Mouse (Mus musculus) spleen, adult 2 months (tissue): ENCODE results near the gene Wdr62. TPM values are rescaled to one million over a fixed set of nuclear protein-coding genes. Genes with fewer than 3 reads are reported as not detected.
"Not testable (repeated sequence)": the region's sequence is repeated elsewhere in the genome, so short reads cannot be mapped to it uniquely, and the experiment has no call there.

ENCODE experiments used
- DNase-seq, 2 experiments: peaks; one replicate each; pipeline versions ENCODE4 v3.0.0 to v3.0.0-alpha.2; 2012 to 2021; ENCODE audit warnings: low spot score in 2 of 2, low read depth in 1 of 2
- H3K27ac ChIP-seq: fragments of 200-500 bp; 2 replicates; pipeline ENCODE4 v1.5.1; 2012; ENCODE audit warnings: low read length, inconsistent platforms; ENCODE audit not compliant: insufficient read depth
- H3K27me3 ChIP-seq: fragments of 200-500 bp; 2 replicates; pipeline ENCODE4 v1.6.1; 2012; ENCODE audit warnings: mild to moderate bottlenecking, moderate library complexity, low read length, inconsistent platforms; ENCODE audit not compliant: control insufficient read depth, insufficient read depth
- H3K36me3 ChIP-seq: fragments of 200-500 bp; 2 replicates; pipeline ENCODE4 v1.6.1; 2012; ENCODE audit warnings: mild to moderate bottlenecking, low read length, inconsistent platforms; ENCODE audit not compliant: control insufficient read depth, insufficient read depth
- H3K4me1 ChIP-seq: fragments of 200-500 bp; 2 replicates; pipeline ENCODE4 v1.6.1; 2011; ENCODE audit warnings: inconsistent platforms; ENCODE audit not compliant: control insufficient read depth, insufficient read depth, insufficient read length
- H3K4me3 ChIP-seq: fragments of 200-500 bp; 2 replicates; pipeline ENCODE4 v1.5.1; 2011; ENCODE audit warnings: mild to moderate bottlenecking, inconsistent platforms; ENCODE audit not compliant: insufficient read depth, insufficient read length; ENCODE audit errors: extremely low read depth
- CTCF ChIP-seq: fragments of 200-500 bp; IDR thresholded peaks from 2 replicates; pipeline ENCODE4 v1.5.1; 2011; ENCODE audit warnings: mild to moderate bottlenecking, inconsistent platforms; ENCODE audit not compliant: insufficient read depth, insufficient read length, insufficient replicate concordance; ENCODE audit errors: extremely low read depth
- POLR2A ChIP-seq: fragments of 200-500 bp; IDR thresholded peaks from 2 replicates; pipeline ENCODE4 v1.6.1; 2011; ENCODE audit warnings: low read depth, low read length, inconsistent platforms
- WGBS: fragments of 180-500 bp; shearing (Covaris S2); methylation state at CpG from one replicate; pipeline ENCODE4 v1.1.7; 2018; 5-methylcytosine and 5-hydroxymethylcytosine counted together
- polyA plus RNA-seq: library from polyadenylated mRNA; depleted of rRNA; stranded (reverse); fragments of >200 nt; gene quantifications from 2 replicates; pipeline ENCODE4 v1.2.3, GENCODE M21; 2012

Wdr62 gene
- polyA plus RNA-seq, 1 experiment = 15.7 TPM

DNA sequence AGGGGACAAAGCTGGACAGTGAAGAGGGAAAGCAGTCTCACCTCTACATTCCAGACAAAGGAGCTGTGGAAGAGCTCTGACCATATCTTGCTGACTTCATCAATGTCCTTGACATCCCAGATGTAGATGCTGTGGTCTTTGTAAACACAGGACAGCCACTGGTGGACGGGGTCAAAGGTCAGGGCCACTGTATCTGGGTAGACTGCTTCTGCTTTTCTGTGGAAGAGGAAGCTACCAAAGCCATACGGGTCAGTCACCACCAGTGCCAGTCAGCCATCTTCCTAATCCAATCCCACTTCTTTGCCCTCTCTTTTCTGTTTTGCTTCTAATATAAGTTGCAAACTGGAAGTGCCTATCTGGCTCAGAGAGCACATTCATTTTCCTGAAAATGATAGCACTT, 15.2 kb downstream of the Wdr62 start:
- TF ChIP-seq POLR2A (no peak), CTCF (no peak)
- 0 out of 2 replicates have a peak, but pooled peaks cover 1% of the 10 kb centered on the region for H3K36me3 ChIP-seq

DNA sequence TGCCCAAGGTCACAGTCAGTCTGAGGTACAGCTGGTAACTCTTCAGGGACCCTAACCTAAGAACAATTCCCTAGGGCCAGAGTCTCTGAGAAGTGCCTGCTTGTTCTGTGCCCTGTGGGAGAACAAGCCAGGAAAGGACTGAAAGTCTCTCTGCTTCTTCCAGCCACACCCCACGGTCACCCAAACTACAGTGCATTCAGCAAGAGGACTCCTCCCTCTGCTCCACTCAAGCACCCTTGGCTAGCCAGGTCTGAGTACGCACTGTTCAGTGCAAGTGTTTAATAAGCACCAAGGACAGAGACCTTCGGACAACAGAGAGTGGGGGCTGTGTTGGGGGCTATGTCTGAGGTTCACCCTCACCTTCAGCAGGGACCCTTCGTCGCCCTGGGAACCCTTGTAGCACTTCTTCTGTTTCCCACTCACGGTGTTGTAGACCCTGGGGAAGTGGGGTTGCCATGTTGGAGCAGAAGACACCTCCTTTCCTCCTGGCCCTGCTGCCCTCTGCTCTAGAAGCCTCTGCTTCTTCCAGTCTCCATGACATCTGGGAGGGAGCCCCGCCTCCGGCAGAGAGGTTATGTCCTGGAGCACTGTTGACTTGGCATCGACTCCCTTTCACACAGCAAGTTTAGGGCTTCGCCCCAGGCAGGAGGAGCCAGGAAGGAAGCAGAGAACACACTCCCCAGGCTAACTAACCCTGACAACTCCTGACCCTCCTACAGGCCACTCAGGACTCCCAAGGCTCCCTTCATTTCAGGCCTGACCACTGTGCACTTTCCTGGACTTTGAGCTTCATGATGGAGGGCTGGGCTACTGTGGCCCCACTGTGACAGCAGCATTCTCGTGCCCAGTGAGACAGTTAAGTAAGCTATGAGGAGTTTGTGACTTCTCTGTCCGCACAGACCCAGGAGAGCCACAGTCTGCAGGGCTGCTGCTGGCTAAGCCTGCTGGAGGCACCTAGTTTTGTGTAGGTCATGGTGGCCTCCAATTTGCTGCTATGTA, 28.0 kb downstream of the Wdr62 start:
- H3K4me3 ChIP-seq = no peak overlapping the region
- 88% methylated on average over 12 of the region's 12 CpGs for WGBS
- 0 out of 2 replicates have a peak, but pooled peaks cover 3% of the 10 kb centered on the region for H3K36me3 ChIP-seq
- no peak overlapping the region for H3K27ac ChIP-seq
- H3K4me1 ChIP-seq = no peaks in the 10 kb centered on the region
- TF ChIP-seq CTCF (no peak), POLR2A (no peak)
- no peaks in the 10 kb centered on the region for H3K27me3 ChIP-seq
- no peak for DNase-seq

More for the DNA sequence above, 15.2 kb downstream of the Wdr62 start:
- H3K27ac ChIP-seq = no peak overlapping the region
- no peaks in the 10 kb centered on the region for H3K4me1 ChIP-seq
- no peak for DNase-seq
- no peaks in the 10 kb centered on the region for H3K27me3 ChIP-seq
- H3K4me3 ChIP-seq = no peak overlapping the region
- WGBS = 67% methylated on average over 2 of the region's 2 CpGs

DNA sequence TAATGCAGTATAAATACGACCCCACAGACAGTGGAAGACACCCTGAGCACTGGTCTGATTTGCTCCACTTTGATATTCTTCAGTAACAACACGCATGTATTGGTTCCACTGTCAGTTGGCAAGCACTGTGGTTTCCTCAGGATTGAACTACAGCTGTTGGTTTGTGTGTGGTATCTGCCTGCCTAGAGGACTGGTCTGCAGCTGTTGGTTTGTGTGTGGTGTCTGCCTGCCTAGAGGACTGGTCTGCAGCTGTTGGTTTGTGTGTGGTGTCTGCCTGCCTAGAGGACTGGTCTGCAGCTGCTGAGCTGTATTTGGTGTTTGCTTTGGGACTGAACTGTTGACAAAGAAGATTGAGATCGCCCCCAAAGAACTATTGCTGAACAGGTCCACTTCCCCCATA, 42.8 kb downstream of the Wdr62 start:
- H3K4me3 ChIP-seq, DNase-seq, H3K36me3 ChIP-seq, H3K27me3 ChIP-seq, H3K4me1 ChIP-seq, H3K27ac ChIP-seq: not testable (repeated sequence)
- WGBS = 86% methylated on average over 3 of the region's 3 CpGs

DNA sequence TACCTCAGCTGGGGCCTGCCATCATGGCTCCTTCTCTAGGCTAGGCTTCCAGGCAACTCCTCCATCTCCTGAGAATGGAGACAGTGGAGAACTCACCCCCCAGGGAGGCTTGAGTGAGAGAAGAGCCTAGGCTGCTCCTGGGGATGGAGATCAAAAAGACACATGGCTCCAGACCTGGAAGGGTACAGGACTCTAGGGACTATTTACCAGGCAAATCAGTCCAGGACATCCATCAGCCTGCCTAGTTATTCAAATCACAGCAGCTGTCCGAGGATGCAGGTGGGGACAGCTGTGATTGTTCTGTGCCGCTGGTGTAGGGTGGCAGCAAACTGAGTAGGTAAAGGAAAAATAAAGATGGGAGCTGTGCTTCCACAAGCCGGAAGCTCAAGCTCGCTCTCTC, 44.6 kb downstream of the Wdr62 start, which contains the start of gene Ovol3:
Gene Ovol3 (minus strand): TSS at position 101 of the 400 bp plus-strand sequence.
- H3K27ac ChIP-seq = no peak within 1 kb of the TSS

DNA sequence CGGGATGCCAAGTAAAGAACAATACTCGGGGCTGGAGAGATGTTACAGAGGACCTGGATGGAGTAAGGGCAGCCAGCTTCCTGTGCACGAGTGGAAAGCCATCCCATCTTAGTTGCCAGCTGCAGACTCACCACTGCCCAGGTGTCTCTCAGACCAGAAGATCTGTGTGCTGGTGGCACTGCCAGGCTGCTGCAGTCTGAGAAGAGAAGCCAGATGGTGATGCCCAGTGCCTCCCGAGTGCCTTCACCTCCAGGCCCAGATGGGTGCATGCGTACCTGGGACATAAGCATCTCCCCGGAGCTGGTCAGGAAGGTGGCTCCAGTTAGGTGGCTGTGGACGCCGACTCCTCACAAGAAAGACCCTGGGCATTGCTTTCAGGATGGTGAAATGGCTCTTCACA, 45.1 kb downstream of the Wdr62 start:
- no peak overlapping the region for H3K4me3 ChIP-seq
- TF ChIP-seq CTCF (no peak), POLR2A (no peak)
- WGBS = 97% methylated on average over 8 of the region's 8 CpGs
- H3K27me3 ChIP-seq = no peaks in the 10 kb centered on the region
- H3K27ac ChIP-seq = no peak overlapping the region
- no peaks in the 10 kb centered on the region; the same call in 1 of the 2 replicates for H3K4me1 ChIP-seq
- DNase-seq = no peak
- no peaks in the 10 kb centered on the region; the same call in 1 of the 2 replicates for H3K36me3 ChIP-seq

More for the DNA sequence above, 44.6 kb downstream of the Wdr62 start, which contains the start of gene Ovol3:
- Histone ChIP-seq H3K36me3 (no peaks in the 10 kb centered on the region; the same call in 1 of the 2 replicates), H3K4me1 (no peaks in the 10 kb centered on the region; the same call in 1 of the 2 replicates), H3K27me3 (no peaks in the 10 kb centered on the region), H3K4me3 (no peak within 1 kb of the TSS)
- TF ChIP-seq POLR2A (no peak), CTCF (no peak)
- WGBS = 92% methylated on average over 4 of the region's 4 CpGs
- no peak for DNase-seq

DNA sequence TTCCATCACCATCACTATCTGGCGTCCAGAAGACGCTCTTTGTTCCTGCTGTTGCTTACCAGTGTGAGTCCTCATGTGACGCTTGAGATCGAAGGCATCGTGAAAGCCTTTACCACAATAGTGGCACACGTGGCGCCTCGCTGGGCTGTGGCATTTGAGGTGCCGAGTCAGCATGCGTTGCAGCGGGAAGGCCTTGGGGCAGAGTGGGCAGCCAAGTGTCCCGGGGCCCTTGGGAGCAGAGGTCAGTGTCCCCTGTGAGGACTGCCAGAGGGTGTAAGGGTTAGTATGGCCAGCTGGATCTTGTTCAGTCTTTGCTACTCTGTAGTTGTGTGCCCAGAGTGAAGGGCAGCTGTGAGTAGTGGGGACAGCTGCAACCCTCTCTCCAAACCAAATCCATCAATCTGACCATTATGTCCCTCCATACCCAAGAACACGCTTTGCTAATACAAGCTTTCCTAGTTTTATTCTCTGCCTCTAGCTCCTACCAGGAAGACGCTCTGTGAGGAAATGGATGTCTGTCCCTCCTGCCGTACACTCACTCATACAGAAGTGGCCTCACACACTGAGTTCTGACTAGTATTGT, 45.9 kb downstream of the Wdr62 start:
- H3K27me3 ChIP-seq = no peaks in the 10 kb centered on the region
- no peak overlapping the region for H3K27ac ChIP-seq
- no peak for DNase-seq
- TF ChIP-seq POLR2A (no peak), CTCF (no peak)
- no peaks in the 10 kb centered on the region; the same call in 1 of the 2 replicates for H3K4me1 ChIP-seq
- H3K36me3 ChIP-seq = no peaks in the 10 kb centered on the region; the same call in 1 of the 2 replicates
- WGBS = 94% methylated on average over 15 of the region's 15 CpGs
- no peak overlapping the region for H3K4me3 ChIP-seq
